Mouse (Mus musculus): ENCODE data around the gene Gm9972.

The Gm9972 gene

DNA sequence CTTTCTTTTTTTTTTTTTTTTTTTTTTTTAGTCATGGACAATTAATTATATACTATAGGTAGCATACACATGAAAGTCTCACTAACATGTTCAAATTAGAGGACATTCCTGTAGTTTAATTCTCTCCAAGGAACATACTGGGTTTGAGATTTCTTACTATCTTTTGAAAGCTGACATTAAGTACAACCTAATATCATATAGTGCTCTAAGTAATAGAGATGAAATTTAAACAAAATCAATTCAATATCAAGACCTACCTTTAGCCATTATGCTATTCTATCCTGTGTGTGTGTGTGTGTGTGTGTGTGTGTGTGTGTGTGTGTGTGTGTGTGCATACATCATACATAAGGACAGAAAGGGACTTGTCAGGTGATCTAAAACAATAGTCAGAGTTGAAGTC lies at the start of gene Gm9972:
TSS of gene Gm9972 (plus strand) at position 301 of the 400 bp plus-strand sequence.
- DNase-seq: no peak

DNA sequence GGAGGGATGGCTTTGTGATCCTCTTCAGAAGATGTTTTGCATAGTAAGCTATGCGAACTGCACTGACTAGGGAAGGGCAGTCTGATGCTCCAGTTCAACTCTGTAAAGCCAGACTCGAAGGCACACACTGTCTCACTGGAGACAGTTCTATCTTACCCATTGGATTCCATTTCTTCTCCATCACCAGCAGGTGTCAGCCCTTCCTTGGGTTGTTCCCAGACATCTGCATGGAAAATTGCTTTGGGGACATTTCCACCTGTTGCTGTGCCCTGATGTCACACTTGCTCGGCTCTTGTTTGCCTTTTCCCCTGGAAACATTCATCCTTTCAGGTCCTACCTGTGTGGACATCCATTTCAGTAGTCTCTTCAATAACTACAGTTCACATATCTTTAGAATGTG lies 36.4 kb upstream of the Gm9972 start:
- DNase-seq: peak; percentile 13 to 18

DNA sequence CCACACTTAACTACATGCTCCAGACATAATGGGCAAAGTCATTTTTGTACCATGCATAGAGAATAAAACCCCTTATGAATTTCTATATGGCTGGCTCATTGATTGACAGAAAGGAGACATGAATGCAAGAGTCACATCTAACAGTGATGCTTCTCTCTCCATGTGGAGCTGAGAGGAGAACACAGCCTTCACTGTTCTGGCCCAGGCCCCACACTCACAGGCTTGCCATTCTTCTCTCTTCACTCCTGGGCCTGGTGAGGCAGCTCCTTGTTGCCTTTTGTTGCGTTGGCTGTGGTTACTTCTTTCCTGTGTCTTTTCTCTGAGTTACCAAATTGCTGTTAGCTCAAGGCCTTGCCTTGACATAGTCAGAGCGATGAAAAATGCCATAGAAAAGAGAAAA lies 23.6 kb upstream of the Gm9972 start:
- no peak for DNase-seq

DNA sequence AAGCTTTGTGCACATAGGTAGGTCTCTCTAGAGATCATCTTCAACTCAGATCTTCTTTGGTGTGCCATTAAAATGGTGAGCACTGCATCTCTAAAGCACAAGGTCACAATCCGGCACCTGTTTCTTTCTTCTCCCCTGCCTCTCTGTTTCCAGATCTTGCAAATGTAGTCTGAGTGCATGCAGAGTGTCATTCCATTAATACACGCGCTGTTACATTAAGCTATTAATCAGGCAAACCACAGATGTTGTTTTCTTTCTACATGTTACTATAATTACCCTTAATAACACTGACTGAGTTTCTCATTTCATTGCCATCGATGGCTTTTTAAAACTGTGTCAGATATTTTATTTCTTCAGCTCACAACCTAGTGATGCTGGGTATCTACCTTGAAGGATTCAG lies 22.6 kb upstream of the Gm9972 start:
- DNase-seq: no peak

DNA sequence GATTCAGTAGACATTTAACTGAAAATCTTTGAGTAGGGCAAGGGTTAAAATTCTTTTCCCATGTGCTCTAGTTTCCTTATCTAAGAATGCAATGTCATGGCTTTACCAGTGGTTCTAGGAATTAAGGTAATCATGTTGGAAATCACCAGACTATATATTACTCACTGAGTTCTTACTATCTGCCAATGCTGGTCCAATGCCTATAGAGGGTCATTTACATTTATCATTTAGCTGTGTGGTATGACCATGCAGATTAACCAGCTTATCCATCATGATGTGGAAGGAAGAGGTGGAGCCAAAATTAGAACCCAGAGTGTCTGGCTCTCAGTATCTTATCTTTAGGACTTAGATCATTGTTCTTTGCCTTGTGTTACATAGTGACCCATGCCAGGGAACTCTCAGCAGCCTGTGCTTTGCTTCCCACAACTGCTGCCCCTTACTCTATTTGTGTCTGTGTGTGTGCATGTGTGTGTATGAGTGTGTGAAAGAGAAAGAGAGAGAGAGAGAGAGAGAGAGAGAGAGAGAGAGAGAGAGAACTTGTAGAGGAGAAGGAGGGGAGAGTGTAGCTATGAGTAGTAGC lies 12.3 kb upstream of the Gm9972 start:
- DNase-seq: no peak

DNA sequence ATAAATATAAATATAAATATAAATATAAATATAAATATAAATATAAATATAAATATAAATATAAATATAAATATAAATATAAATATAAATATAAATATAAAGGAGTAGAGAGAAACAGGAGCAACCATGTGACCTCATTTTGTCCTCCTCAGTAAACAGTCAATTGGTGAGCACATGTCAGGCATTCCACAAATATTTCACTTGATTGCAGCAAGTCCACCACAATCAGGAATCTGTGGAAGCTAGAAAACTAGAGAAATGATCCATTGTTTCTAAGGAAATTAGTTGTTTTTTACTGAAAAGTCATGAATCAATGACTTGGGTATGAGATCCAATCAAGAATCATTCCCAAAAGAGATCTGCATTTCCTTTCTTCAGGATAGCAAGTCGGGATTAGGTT lies 5.7 kb upstream of the Gm9972 start:
- no peak for DNase-seq

DNA sequence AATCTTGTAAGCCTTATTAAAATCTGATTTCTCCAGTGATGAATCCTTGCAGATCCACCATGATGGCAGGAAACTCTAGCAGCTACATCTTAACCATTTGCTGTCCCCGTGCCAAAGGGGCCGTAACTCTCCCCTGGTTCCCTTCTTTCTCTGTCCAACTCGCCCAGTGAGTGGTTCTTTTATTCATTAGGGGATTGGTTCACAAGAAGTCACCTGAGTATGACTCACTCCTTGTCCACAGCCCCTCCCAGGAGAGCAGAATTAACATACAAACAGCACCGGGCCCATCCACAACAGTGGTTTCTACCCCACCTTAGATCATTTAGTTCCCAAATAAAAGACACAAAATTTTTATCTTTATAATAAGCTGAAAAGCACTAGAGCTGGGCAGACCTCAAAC lies 3.4 kb upstream of the Gm9972 start:
- no peak for DNase-seq

DNA sequence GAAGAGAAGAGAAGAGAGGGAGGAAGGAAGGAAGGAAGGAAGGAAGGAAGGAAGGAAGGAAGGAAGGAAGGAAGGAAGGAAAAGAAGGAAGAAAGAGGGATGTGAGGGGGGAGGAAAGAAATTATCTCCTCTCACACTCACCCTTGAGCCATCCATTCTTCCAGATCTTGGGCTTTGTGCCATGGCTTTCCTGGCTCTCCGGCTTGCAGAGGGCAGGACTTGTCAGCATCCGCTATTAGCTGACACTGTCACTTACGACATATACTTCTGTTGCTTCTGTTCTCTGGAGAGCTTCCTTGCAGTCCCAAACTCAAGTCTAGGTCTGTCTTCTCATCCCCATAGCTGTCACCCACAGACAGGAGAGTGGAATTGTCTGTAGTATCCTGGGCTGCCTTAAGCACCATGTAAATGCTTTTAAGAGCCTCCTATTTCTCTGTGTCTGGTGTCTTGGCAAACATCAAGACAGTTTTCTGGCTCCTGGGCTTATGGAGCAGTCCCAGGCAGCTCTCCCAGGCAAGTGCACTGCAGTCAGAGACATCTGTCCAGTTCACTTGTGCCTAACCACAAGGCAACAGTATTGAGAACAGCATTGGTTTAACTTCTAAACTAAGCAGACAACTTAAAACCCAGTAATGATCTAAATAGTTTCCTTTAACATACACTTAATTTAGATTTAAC lies 10.5 kb downstream of the Gm9972 start:
- DNase-seq: peak; percentile 58 to 63

DNA sequence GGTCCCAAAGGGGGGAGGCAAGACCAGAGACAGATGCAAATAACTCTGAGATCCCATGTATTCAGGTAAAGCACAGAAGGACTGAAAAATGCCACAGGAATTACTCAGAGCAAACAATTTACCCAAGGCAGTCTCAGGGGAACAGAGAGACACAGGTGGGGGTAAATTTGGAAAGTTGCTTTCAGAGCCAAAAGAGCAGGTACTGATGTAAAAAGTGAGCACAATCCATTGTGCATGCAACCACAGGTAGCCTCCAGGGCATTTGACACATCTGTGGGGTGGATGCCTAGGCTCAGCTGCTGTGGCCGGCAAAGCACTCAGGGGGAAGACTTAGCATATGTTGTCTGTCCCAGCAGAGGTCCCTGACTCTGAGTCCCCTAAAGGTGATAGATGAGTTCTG lies 13.8 kb downstream of the Gm9972 start:
- no peak for DNase-seq

DNA sequence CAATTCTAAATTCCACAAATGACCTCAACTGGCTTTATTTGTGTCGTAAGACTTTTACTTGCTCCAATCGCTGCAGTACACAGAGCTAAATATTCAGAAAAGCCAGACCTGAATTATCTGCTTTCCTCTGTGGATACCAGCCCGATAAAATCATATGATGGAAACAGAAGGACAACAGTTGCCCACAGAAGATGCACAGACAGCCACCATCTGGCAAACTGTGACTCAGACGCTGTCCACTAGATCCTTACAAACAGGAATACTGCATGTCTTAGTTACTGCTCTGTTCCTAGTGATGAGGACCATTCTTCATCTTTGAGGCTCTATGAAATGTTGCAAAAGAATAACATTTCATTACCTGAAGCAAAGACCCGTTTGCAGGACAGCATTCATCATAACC lies 19.4 kb downstream of the Gm9972 start:
- peak; percentile 6 to 42 for DNase-seq

DNA sequence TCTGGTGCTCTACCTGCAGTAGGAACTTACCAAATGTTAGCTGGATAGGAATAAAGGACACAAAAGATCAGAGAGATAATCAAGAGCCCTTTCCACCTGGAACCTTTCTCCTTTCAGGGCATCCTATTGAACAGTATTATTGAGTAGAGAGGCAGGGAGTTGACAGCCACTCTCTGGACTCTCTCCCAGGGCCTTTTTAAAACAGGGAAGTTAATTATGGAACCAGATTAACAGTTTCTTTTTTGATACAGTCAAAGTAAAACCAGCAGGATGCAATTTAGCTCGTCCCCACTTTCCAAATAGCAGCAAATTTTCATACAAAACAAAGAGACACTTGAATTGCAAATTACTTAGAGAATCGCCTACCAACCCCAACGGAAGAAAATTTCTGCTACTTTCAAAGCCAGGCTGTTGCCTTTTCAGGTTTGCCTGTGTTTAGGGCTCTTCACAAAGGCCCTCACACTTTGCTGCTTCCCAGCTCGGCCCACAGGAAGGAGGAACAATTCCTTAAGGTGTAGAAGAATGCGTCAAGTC lies 24.0 kb downstream of the Gm9972 start:
- no peak for DNase-seq

DNA sequence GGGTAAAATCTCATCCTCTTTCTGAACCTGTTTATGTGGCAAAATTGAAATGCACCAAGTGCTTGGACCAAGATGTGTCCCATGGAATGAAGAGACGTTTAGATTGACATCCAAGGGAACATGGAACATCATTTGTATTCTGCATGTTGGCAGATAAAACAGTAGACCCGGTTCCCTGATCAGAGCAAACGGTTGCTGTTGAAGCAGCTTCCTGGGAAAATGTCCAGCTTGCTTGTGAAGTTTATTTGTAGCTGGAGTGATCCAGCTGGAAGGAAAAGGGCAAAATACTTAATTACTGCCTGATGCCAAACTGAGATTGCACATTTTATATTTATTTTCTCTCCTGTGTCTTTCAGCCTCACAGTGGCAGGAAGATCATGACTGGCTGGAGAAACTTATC lies 26.7 kb downstream of the Gm9972 start:
- no peak for DNase-seq

DNA sequence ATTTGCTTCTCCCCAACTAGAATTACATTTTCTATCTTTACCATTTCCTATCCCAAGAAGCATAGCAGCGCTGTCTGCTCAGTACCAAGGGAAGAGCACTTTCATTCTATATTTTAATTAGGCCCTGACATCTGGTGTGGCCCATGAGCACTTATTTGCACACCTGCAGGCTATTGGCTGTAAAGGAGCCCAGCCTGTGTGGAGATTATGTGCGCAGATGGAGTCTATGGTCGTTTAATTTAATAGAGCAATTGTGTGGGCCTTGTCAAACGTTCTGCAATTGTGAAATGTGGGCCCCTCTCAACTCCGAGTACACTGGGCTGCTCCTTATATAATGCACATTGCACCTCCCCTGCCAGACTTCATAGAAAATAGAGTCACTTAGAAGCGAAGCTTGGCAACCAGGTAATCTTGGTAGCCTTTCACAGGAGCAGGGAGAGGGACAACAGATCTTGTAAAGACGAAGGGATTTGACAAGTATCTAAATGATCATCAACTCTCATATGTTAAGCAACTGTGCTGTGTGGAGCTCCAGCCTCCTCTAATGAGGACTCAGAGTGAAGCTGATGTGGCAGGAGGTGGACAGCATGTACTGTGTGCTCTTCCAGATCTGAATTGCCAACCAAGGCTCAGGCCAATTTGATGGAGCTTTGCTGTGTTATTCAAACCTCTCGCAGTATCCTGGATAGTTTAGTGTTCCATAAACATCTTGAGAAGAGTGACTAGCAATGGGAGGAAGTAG lies 50.9 kb downstream of the Gm9972 start:
- no peak for DNase-seq

Data from cerebellum, postnatal 14 days (tissue).